Mouse (Mus musculus) G1E (cell line): ENCODE results near the gene Tbxas1. TPM values are rescaled to one million over a fixed set of nuclear protein-coding genes. Genes with fewer than 3 reads are reported as not detected.
A peak's percentile ranks its signal among the peaks of the same experiment; 100 is the strongest.

Experiments used
- ATAC-seq: 2 replicates; pipeline ENCODE4 v1.8.0; 2016; ENCODE audit warnings: mild to moderate bottlenecking; ENCODE audit not compliant: insufficient number of reproducible peaks, poor library complexity, low FRiP score, severe bottlenecking; ENCODE audit errors: extremely low read depth
- DNase-seq: peaks from one replicate; pipeline ENCODE4 v3.0.0; 2012; ENCODE audit warnings: low spot score
- H3K27me3 ChIP-seq: 2 replicates; pipeline ENCODE4 v1.6.1; 2012; ENCODE audit warnings: mild to moderate bottlenecking, low read length, inconsistent platforms; ENCODE audit not compliant: insufficient read depth
- H3K36me3 ChIP-seq: replicated peaks from 2 replicates; pipeline ENCODE3; 2012; ENCODE audit warnings: mild to moderate bottlenecking, inconsistent platforms
- H3K4me1 ChIP-seq: 2 replicates; pipeline ENCODE4 v1.6.1; 2012; ENCODE audit warnings: low read depth, low read length, inconsistent platforms, mixed read lengths; ENCODE audit not compliant: insufficient read depth
- H3K4me3 ChIP-seq: 2 replicates; pipeline ENCODE4 v1.5.1; 2012; ENCODE audit warnings: low read depth, mild to moderate bottlenecking, inconsistent platforms, low read length, moderate library complexity, mixed read lengths
- H3K9me3 ChIP-seq: replicated peaks from 2 replicates; pipeline ENCODE4 v1.6.1; 2012; ENCODE audit warnings: inconsistent platforms
- CTCF ChIP-seq: IDR thresholded peaks from 2 replicates; pipeline ENCODE4 v1.5.1; 2012; ENCODE audit warnings: low read depth, low read length, inconsistent platforms, mixed read lengths
- GATA1 ChIP-seq: IDR thresholded peaks from 2 replicates; pipeline ENCODE4 v1.6.1; 2012; ENCODE audit warnings: borderline replicate concordance, low read length, inconsistent platforms, mixed read lengths
- GATA2 ChIP-seq: IDR thresholded peaks from 2 replicates; pipeline ENCODE4 v1.6.1; 2012; ENCODE audit warnings: low read depth, low read length, inconsistent platforms, borderline replicate concordance
- POLR2AphosphoS5 ChIP-seq: IDR thresholded peaks from 2 replicates; pipeline ENCODE4 v1.6.1; 2012; ENCODE audit warnings: low read depth, low read length, inconsistent platforms; ENCODE audit not compliant: insufficient replicate concordance
- TAL1 ChIP-seq: conservative IDR thresholded peaks from 2 replicates; pipeline ENCODE4 v1.6.1; 2012; ENCODE audit warnings: low read depth, low read length, inconsistent platforms, mixed read lengths
- polyA plus RNA-seq: library from polyadenylated mRNA; stranded (reverse); fragments of >175 nt; gene quantifications from 2 replicates; pipeline ENCODE4 v1.2.3, GENCODE M21; 2012
- total RNA-seq, 2 experiments: library from RNA; stranded (forward) in 1 of 2; stranded (reverse) in 1 of 2; fragments of 200-1000 nt in 1 of 2; fragments of >200 nt in 1 of 2; fragmentation: Nextera tagmentation in 1 of 2; gene quantifications; 2 replicates each; pipeline ENCODE4 v1.2.3; 2014 to 2017

The Tbxas1 gene
- total and polyA plus RNA-seq, 3 experiments = 1.2 to 13.2 (median 3.2) TPM

DNA sequence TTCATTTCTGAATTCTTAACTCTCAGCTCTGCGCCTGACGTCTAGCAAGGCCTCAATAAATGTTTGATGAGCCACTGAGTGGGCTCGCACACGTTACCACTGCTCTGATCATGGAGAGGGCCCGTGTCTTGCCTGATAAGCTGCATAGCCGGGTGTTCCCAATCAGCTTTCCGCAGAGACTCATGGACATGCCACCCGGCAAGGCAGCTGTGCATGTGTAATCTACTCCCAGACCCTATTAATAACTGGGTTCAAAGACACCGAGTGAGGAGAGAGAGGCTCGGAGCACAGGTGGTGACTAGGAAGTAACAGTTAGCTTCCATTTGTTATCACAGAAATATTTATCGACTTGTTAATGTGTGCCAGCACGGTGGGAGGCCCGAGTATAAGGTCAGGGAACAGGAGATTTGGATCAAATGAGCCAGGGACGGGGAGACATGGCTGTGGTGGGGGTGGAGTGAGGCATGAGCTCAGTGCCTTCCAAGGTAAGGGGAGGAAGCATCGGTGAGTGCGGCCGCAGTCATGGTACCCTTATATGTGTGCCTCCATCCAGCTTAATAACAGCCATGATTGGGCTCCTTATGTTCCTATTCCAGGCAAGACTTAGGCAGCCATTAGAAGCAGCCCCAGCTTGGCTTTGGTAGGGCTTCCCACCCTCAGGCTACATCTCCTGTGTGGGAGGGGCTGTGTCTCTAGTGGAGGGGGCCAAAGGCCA is 46.0 kb downstream of the Tbxas1 start:
- TF ChIP-seq GATA2 (no peak), TAL1 (peak; percentile 94)
- Histone ChIP-seq H3K4me3 (peak overlapping the region; percentile 52; the same call in 1 of the 2 replicates), H3K9me3 (peaks cover 13% of the 10 kb centered on the region), H3K36me3 (no peaks in the 10 kb centered on the region), H3K27me3 (peaks cover 2% of the 10 kb centered on the region), H3K4me1 (peaks cover 95% of the 10 kb centered on the region)
- peak; percentile 41 for DNase-seq
- peak; percentile 67 for ATAC-seq

DNA sequence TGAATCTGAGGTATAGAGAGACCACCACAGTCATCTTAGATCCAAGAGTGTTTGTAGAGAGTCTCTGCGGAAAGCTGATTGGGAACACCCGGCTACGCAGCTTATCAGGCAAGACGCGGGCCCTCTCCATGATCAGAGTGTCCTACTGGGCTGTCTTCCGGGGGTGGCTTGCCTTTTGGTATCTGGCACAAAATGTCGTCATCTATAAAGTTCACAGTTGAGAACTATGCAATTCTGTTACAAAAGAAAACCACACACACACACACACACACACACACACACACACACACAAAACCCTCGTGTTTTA is 46.6 kb downstream of the Tbxas1 start:
- ATAC-seq (no peak), DNase-seq (no peak)
- Histone ChIP-seq H3K27me3 (peaks cover 8% of the 10 kb centered on the region), H3K4me1 (peaks cover 93% of the 10 kb centered on the region), H3K9me3 (peaks cover 12% of the 10 kb centered on the region), H3K36me3 (no peaks in the 10 kb centered on the region), H3K4me3 (peak overlapping the region; percentile 52; the same call in 1 of the 2 replicates)
- TF ChIP-seq TAL1 (no peak), GATA2 (no peak), GATA1 (no peak), CTCF (no peak), POLR2AphosphoS5 (no peak)

DNA sequence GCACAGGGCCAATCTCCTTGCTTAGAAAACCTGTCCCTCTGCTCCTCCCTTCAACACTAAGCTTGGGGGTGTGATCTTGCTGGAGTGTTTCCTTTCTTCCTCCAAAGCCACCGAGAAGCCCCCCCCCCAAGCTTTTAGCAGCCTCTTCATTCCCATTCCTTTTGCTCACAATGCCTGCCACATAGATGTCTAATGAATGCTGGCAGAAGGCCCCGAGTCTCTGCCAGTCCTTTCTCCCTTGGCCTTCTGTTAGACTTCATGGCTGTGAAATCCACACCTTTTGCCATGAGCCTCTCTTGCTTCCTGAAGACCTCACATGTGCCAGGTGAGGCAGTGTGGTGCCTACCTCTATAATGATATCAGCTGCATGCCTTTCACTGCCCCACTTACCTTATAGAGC is 47.3 kb downstream of the Tbxas1 start:
- ATAC-seq = no peak
- no peaks in the 10 kb centered on the region for H3K36me3 ChIP-seq
- peaks cover 89% of the 10 kb centered on the region for H3K4me1 ChIP-seq
- no peak for DNase-seq
- H3K27me3 ChIP-seq = peaks cover 12% of the 10 kb centered on the region
- H3K4me3 ChIP-seq = no peak overlapping the region
- TF ChIP-seq POLR2AphosphoS5 (no peak), CTCF (no peak), GATA1 (no peak), GATA2 (no peak), TAL1 (no peak)
- peaks cover 6% of the 10 kb centered on the region; the same call in 1 of the 2 replicates for H3K9me3 ChIP-seq

DNA sequence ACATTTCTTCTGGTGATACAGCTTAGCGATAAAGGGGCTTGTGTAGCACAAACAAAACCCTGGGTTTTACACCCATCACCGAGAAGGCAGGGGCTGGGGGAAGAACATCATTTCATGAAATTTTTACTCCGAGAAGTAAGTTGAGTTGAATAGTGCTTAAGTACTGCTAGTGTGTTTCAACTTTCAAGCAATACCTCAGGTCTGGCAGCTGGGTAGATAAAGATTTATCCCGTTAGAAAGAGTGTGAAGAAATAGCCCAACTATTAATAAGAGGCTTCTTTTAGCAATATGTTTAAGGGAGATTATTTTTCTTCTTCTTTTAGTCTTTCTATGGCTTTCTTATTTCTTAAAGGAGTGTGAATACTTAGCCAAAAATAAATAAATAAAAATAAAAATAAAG is 48.2 kb downstream of the Tbxas1 start:
- no peak for ATAC-seq
- Histone ChIP-seq H3K4me1 (peaks cover 80% of the 10 kb centered on the region), H3K36me3 (no peaks in the 10 kb centered on the region), H3K9me3 (0 out of 2 replicates have a peak, but pooled peaks cover under 1% of the 10 kb centered on the region), H3K27me3 (peaks cover 20% of the 10 kb centered on the region), H3K4me3 (no peak overlapping the region; the same call in 1 of the 2 replicates)
- DNase-seq = no peak
- no peak for TF ChIP-seq TAL1
- no peak for TF ChIP-seq CTCF
- no peak for TF ChIP-seq GATA1
- no peak for TF ChIP-seq POLR2AphosphoS5

DNA sequence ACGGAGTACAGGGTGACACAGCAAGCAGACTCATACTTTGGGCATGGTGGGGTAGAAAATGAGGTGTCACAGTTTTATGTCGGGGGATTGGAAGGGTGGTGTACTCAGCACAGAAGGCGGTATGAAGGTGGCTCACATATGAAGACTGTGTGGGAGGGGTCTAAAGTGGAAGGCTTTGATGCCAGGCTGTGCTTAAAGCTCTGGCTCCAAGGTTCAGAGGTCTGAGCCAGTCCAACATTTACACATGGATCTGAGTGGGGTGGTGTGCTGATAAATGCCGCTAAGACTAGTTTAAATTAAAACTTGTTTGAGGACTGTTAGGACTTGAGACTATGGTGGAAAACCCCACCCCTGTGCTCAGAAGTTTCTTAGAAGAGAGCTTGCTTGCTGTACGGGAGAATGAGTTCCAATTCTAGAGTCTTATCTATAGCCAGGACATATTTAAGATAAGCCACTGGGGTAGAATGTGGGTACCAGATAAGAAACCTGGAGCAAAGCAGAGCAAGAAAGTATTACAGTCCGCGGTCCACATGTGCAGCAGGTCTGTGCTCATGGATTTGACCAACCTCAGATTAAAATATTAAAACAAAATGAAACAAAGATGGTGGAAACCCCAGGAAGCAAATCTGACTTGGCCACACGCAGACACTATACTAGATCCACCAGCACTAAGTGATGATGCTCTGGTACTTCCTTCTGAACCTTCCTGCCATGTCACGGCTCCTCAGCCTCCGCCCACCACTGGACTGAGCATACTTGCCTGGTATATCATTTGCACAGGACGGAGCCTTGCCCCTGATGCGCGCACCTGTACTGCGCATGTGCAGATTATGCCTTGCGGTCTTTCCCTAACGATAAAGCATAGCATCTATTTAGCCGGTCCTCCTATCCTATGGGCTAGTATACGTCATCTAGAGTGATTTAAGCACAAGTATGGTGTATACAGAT is 48.9 kb downstream of the Tbxas1 start:
- H3K4me3 ChIP-seq = peak overlapping the region; percentile 69
- no peaks in the 10 kb centered on the region for H3K36me3 ChIP-seq
- ATAC-seq (peak; percentile 74), DNase-seq (peak; percentile 58)
- no peaks in the 10 kb centered on the region for H3K9me3 ChIP-seq
- TF ChIP-seq TAL1 = peak; percentile 93
- no peak for TF ChIP-seq POLR2AphosphoS5
- TF ChIP-seq CTCF = no peak
- peaks cover 73% of the 10 kb centered on the region for H3K4me1 ChIP-seq
- peaks cover 27% of the 10 kb centered on the region for H3K27me3 ChIP-seq

DNA sequence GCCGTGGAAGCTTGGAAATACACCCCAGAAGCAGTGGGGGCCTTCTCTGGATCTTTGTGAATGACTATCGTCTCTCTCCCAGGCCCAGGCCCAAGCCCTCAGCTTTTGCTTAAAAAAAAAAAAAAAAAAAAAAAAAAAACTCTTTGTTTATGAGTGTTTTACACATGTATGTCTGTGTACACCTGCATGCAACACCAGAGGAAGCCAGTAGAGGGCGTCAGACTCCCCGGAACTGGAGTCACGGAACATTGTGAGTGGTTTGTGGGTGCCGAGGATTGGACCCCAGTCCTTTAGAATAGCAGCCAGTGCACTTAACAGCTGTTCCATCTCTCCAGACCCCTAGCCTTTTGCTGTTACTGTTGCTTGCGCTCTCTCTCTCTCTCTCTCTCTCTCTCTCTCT is 50.5 kb downstream of the Tbxas1 start:
- Histone ChIP-seq H3K4me3 (no peak overlapping the region), H3K9me3 (no peaks in the 10 kb centered on the region), H3K27me3 (peaks cover 38% of the 10 kb centered on the region), H3K36me3 (no peaks in the 10 kb centered on the region), H3K4me1 (peaks cover 57% of the 10 kb centered on the region)
- ATAC-seq (no peak), DNase-seq (no peak)
- TF ChIP-seq CTCF (peak; percentile 29; the same call in 1 of the 2 replicates), TAL1 (no peak)
